8 mouse cellular contexts compared by ENCODE assay signal in the genomic region with DNA sequence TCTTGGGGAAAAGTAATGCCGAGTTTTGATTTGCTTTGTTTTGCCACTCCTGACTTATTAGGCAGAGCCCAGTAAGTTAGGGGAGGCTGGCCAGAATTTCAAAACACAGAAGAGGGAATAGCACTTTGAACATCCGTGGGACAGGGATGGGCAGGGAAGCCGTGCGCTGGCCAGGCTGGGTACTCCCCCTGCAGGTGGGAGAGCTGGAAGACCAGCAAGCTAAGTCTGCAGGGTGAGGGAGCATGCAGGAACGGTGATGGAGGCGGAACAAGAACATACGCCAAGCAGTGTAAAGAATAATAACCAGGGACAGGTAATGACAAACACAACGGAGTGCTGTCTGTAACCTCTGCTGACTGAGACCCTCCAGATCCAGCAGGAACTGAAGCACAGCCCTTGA. TPM values are rescaled to one million over a fixed set of nuclear protein-coding genes. Genes with fewer than 3 reads are reported as not detected.
DNase-seq lines count a peak whose midpoint lies in the region; ATAC-seq and TF ChIP-seq lines count a peak whose summit lies in the region.

No protein-coding gene starts in this region.

- no peaks in the 10 kb centered on the region for H3K79me2 ChIP-seq in heart, adult 2 months (replicated peaks; ENCODE audit: control insufficient read depth, insufficient read depth, low read length)

- TF ChIP-seq EP300 in heart, adult 2 months (IDR thresholded peaks at IDR 0.05; ENCODE audit: insufficient read depth, low read depth, low read length) = no peak
- TF ChIP-seq EP300 in stomach, postnatal 0 days (optimal IDR thresholded peaks at IDR 0.05) = no peak

- peak; percentile 66 for TF ChIP-seq CTCF in heart, adult 2 months (IDR thresholded peaks at IDR 0.05)
- TF ChIP-seq CTCF in stomach, postnatal 0 days (IDR thresholded peaks at IDR 0.05; ENCODE audit: low read depth) = peak; percentile 79

- no peaks in the 10 kb centered on the region for H3K9me3 ChIP-seq in limb, embryonic 10.5 days (replicated peaks)
- no peaks in the 10 kb centered on the region for H3K9me3 ChIP-seq in stomach, postnatal 0 days (ENCODE audit: control insufficient read depth, low read length)

- intact Hi-C loops in heart, adult 2 months (cut with DNase I) = loop anchor here (5.0 kb wide), 1 partner anchor 120 kb away; no protein-coding TSS in a partner anchor

- no peaks in the 10 kb centered on the region for H3K4me1 ChIP-seq in heart, adult 2 months (ENCODE audit: control insufficient read depth, insufficient read depth, low read length)
- H3K4me1 ChIP-seq in limb, embryonic 10.5 days = peaks cover 55% of the 10 kb centered on the region
- no peaks in the 10 kb centered on the region; the same call in 1 of the 2 replicates for H3K4me1 ChIP-seq in stomach, postnatal 0 days (replicated peaks; ENCODE audit: control insufficient read depth, insufficient read depth)

- no peaks in the 10 kb centered on the region for H3K27me3 ChIP-seq in heart, adult 2 months (ENCODE audit: control insufficient read depth, insufficient read depth, low read length)
- H3K27me3 ChIP-seq in limb, embryonic 10.5 days (ENCODE audit: low read depth, poor library complexity, severe bottlenecking) = no peaks in the 10 kb centered on the region
- no peaks in the 10 kb centered on the region for H3K27me3 ChIP-seq in stomach, postnatal 0 days (ENCODE audit: control insufficient read depth, insufficient read depth, low read length)

- TF ChIP-seq POLR2A in heart, adult 2 months (IDR thresholded peaks at IDR 0.05; ENCODE audit: insufficient read depth, low read depth, low read length) = no peak

- no peak overlapping the region for H3K4me3 ChIP-seq in heart, adult 2 months
- H3K4me3 ChIP-seq in limb, embryonic 10.5 days = no peak overlapping the region
- no peak overlapping the region for H3K4me3 ChIP-seq in stomach, postnatal 0 days (ENCODE audit: low read depth, low read length)

- 31% methylated on average over 8 of the region's 8 CpGs for WGBS in heart, adult 2 months
- WGBS in limb, embryonic 10.5 days = 32% methylated on average over 8 of the region's 8 CpGs
- 23% methylated on average over 8 of the region's 8 CpGs for WGBS in stomach, postnatal 0 days

- H3K4me2 ChIP-seq in stomach, postnatal 0 days (replicated peaks; ENCODE audit: low read depth) = no peak overlapping the region

- H3K36me3 ChIP-seq in heart, adult 2 months (ENCODE audit: control insufficient read depth, insufficient read depth, low read length) = no peaks in the 10 kb centered on the region
- no peaks in the 10 kb centered on the region for H3K36me3 ChIP-seq in limb, embryonic 10.5 days
- H3K36me3 ChIP-seq in stomach, postnatal 0 days (ENCODE audit: control insufficient read depth, insufficient read depth, low read length) = no peaks in the 10 kb centered on the region

- no peak overlapping the region for H3K9ac ChIP-seq in heart, adult 2 months (ENCODE audit: low read depth, low read length)
- H3K9ac ChIP-seq in stomach, postnatal 0 days (ENCODE audit: low read length) = no peak overlapping the region

- H3K27ac ChIP-seq in heart, adult 2 months = no peak overlapping the region
- H3K27ac ChIP-seq in limb, embryonic 10.5 days = 0 out of 2 replicates have a peak overlapping the region, but pooled peaks have one; percentile 0
- H3K27ac ChIP-seq in stomach, postnatal 0 days (replicated peaks) = no peak overlapping the region

- no peak for ATAC-seq in stomach, postnatal 0 days (ENCODE audit: low FRiP score, low TSS enrichment)

- peak; percentile 36 to 44 for DNase-seq in heart, adult 2 months
- no peak for DNase-seq in heart, adult 9 months (ENCODE audit: low spot score in 2 of 2)
- DNase-seq in 3134 (ENCODE audit: extremely low read depth, insufficient read length, low spot score) (peak; percentile 73), ZHBTc4 (ENCODE audit: low read depth, low spot score) (peak; percentile 35), adipocyte (ENCODE audit: low spot score) (no peak)
- DNase-seq in limb, embryonic 10.5 days (ENCODE audit: low spot score) = peak; percentile 53
- DNase-seq in stomach, postnatal 0 days (ENCODE audit: low spot score) = peak; percentile 65
- no peak for DNase-seq in neural tube, embryonic 10.5 days (ENCODE audit: extremely low spot score, low spot score)

RNA-seq across cellular contexts. Expression of gene Vps8, which starts 55.5 kb away (rescaled TPM):
- 10 to 100 TPM; 24.1 to 25.5 TPM for total RNA-seq in heart, adult 2 months (2021)
- polyA plus RNA-seq in heart, adult 2 months (2012; rRNA removed) = 14.0 and 20.9 TPM in 2 replicates
- 10.8 and 13.7 TPM in 2 replicates for polyA plus RNA-seq in limb, embryonic 10.5 days (2016; fragmentation: Nextera tagmentation; extraction: Ambion mirVana)
- polyA plus RNA-seq in stomach, postnatal 0 days (2015; fragmentation: Nextera tagmentation; extraction: Ambion mirVana) = 7.0 and 8.2 TPM in 2 replicates

Comparison
In these comparisons a context has a peak if more than half of its experiments do, and no peak if none do; other contexts are left out.
1. DNase-seq: peak in heart, adult 2 months (2 of 2), 3134 (single experiment), ZHBTc4 (single experiment), limb, embryonic 10.5 days (single experiment) and stomach, postnatal 0 days (single experiment); none in heart, adult 9 months (0 of 2), adipocyte (single experiment) and neural tube, embryonic 10.5 days (single experiment).